Mouse (Mus musculus) liver, adult 2 months (tissue): Measurements from ENCODE around the gene Nxph1.

Source experiments
- CTCF ChIP-seq: fragments of 200-500 bp; IDR thresholded peaks from 2 replicates; pipeline ENCODE4 v1.5.1; 2011; ENCODE audit warnings: low read depth, low read length, control low read depth
- POLR2A ChIP-seq: fragments of 200-500 bp; IDR thresholded peaks from 2 replicates; pipeline ENCODE4 v1.6.1; 2011; ENCODE audit warnings: low read length, control low read depth; ENCODE audit not compliant: insufficient read depth; ENCODE audit errors: extremely low read depth

DNA sequence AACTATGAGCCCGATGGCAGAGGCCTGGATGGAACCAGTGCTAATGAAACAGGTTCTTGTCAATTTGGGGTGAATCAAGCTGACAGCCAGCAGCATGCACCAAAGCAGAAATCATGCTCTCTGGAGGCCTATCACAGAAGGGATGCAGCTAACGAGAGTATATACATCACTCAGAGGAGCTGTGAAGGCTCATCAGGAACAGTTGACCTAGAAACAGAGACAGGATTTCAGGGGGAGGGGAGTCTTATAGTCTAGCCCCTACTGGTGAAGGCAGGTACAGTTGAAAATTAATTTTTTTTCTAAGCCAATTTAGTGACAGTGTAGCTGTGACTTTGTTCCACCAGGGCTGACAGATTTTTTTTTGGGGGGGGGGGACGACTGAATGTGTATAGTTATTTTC lies 234.2 kb downstream of the Nxph1 start:
- TF ChIP-seq POLR2A (no peak), CTCF (no peak)
